Mouse (Mus musculus): ENCODE data around the gene Atg5. TPM values are rescaled to one million over a fixed set of nuclear protein-coding genes. Genes with fewer than 3 reads are reported as not detected.
"Not testable (repeated sequence)": the region's sequence is repeated elsewhere in the genome, so short reads cannot be mapped to it uniquely, and the experiment has no call there.

Gene Atg5
- total RNA-seq, 2 experiments from 2014 or later, result 20.0 to 21.8 TPM

GRCm38 (mm10) chr10:44323070-44323775 lies 55.1 kb downstream of the Atg5 start:
- no peak overlapping the region for H3K27ac ChIP-seq
- no peak for TF ChIP-seq CTCF (conservative IDR thresholded peaks at IDR 0.05)
- H3K4me3 ChIP-seq, result no peak overlapping the region
- no peak for DNase-seq (ENCODE audit: low spot score in 2 of 2)

DNA sequence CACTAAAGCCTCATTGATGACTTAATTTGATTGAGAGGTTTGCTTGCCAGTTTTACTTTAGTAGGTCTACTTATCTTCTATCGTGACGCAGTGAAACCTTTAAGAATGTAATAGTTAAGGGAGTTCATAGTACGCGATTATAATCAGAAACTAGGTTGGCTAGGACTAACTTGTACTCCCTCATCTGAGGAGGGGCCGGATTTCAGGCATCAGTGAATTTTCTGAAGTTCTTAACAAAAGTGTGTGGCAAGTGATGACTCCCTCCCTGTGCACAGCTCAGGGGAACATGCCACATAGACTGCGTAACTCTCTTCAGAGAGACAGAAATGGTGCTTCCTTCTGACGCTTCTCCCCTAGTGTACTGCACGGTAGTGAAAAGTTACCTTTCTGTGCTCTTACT lies 55.7 kb downstream of the Atg5 start:
- TF ChIP-seq CTCF (conservative IDR thresholded peaks at IDR 0.05), result no peak
- no peak overlapping the region for H3K4me3 ChIP-seq
- DNase-seq (ENCODE audit: low spot score in 2 of 2), result no peak
- H3K27ac ChIP-seq, result no peak overlapping the region

DNA sequence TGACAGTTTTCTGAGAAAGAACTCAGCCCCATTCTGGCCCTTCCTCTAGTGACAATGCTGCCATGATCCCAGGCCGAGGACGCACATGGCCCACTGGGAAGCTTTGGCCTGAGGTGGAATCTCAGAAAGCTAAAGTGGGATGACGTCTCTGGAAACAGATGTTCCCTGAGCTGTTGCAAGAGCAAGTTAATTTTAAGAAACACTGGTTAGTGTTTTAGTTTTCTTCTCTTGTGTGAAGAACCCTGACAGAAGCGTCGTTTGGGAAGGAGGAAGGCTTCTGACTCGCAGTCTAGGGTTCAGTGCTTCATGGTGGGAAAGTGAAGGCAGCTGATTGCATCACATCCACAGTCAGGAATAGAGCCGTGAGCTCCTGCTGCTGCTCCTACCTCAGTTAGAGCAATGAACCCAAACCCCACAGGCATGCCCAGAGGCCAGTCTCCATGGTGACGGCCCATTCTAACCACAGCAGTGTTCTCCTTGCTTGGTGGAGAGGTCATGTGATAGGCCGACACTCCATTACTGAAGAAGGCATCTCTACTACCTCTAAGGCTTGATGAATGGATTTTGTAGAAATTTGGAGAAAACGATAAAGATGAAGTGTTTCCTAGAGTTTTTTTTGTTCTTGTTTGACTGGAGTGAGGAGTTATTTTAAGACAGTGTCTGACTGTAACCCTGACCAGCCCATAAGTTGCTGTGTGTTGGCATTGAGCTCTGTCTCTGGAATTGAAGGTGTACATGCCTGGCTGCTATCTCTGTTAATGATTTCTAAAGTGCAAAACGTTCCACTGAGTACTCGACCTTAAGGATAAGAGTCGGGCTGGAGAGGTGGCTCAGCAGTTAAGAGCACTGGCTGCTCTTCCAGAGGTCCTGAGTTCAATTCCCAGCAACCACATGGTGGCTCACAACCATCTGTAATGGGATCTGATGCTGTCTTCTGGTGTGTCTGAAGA lies 57.7 kb downstream of the Atg5 start:
- no peak for TF ChIP-seq CTCF (conservative IDR thresholded peaks at IDR 0.05)
- no peak overlapping the region for H3K4me3 ChIP-seq
- no peak overlapping the region for H3K27ac ChIP-seq
- DNase-seq (ENCODE audit: low spot score in 2 of 2), result no peak

GRCm38 (mm10) chr10:44327057-44327456 lies 58.9 kb downstream of the Atg5 start:
- TF ChIP-seq CTCF (conservative IDR thresholded peaks at IDR 0.05), result no peak
- DNase-seq (ENCODE audit: low spot score in 2 of 2), result no peak
- no peak overlapping the region for H3K4me3 ChIP-seq
- no peak overlapping the region for H3K27ac ChIP-seq

- Histone ChIP-seq H3K27ac (no peak overlapping the region), H3K4me3 (no peak overlapping the region)
- peak; percentile 88 for TF ChIP-seq CTCF (conservative IDR thresholded peaks at IDR 0.05)
- peak; percentile 28 to 63 for DNase-seq (ENCODE audit: low spot score in 2 of 2)
Measured at GRCm38 (mm10) chr10:44328347-44328746, 60.2 kb downstream of the Atg5 start.

DNA sequence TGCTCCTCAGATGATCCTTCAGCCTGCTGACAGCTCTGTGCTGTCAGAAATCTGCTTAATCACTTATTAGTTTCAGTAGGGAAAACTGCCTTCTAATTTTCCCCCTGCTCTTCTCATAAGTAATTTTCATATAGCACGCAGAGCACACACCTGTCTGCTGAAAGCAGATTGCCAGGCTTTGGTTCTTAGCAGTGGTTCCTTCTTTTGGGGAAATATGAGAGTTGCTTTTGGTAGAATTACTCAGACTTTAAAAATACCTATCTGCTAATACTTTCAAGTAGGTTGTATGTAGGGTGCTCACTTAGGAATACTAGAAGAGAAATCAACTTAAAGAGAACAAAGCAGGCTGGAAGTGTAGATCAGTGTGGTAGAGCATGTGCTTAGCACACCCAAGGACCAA lies 62.6 kb downstream of the Atg5 start:
- no peak for DNase-seq (ENCODE audit: low spot score in 2 of 2)
- no peak for TF ChIP-seq CTCF (conservative IDR thresholded peaks at IDR 0.05)
- Histone ChIP-seq H3K27ac (no peak overlapping the region), H3K4me3 (no peak overlapping the region)

DNA sequence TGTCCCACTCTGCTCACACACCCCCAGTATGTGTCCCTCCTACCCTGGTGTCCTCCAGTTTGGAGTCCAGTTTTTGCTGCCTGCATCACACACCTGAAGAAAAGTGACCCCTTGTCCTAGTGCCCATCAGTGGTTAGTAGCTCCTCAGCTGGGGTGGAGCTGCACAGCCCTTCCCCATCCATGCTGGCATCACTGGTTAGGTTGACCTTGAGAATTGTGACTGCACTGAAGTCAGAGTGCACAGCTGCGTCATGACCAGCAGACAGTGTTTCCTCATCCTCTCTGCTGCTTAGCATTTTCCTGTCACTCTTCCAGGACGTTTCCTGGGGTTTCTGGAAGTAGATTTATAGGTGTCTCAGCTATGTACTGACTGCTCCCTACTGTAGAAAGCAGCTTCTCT lies 63.3 kb downstream of the Atg5 start:
- Histone ChIP-seq H3K4me3 (no peak overlapping the region), H3K27ac (no peak overlapping the region)
- DNase-seq (ENCODE audit: low spot score in 2 of 2), result no peak
- TF ChIP-seq CTCF (conservative IDR thresholded peaks at IDR 0.05), result no peak

DNA sequence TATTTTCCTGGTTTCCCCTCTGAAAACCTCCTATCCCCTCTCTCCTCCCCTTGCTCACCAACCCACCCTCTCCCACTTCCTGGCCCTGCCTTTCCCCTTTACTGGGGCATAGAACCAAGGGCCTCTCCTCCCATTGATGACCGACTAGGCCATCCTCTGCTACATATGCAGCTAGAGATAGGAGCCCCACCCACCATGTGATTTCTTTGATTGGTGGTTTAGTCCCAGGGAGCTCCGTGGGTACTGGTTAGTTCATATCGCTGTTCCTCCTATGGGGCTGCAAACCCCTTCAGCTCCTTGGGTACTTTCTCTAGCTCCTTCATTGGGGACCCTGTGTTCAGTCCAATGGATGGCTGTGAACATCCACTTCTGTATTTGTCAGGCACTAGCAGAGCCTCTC lies 64.5 kb downstream of the Atg5 start:
- not testable (repeated sequence) for DNase-seq (ENCODE audit: low spot score in 2 of 2); H3K4me3 ChIP-seq

GRCm38 (mm10) chr10:44336641-44337382 lies 68.7 kb downstream of the Atg5 start:
- H3K4me3 ChIP-seq; H3K27ac ChIP-seq; DNase-seq (ENCODE audit: low spot score in 2 of 2): not testable (repeated sequence)

More for the DNA sequence above, 64.5 kb downstream of the Atg5 start:
- H3K27ac ChIP-seq, result not testable (repeated sequence)

GRCm38 (mm10) chr10:44338571-44338970 lies 70.4 kb downstream of the Atg5 start:
- no peak for TF ChIP-seq CTCF (conservative IDR thresholded peaks at IDR 0.05)
- DNase-seq (ENCODE audit: low spot score in 2 of 2), result no peak
- H3K27ac ChIP-seq, result no peak overlapping the region
- H3K4me3 ChIP-seq, result no peak overlapping the region

GRCm38 (mm10) chr10:44339326-44339725 lies 71.2 kb downstream of the Atg5 start:
- TF ChIP-seq CTCF (conservative IDR thresholded peaks at IDR 0.05), result no peak
- DNase-seq (ENCODE audit: low spot score in 2 of 2), result no peak
- Histone ChIP-seq H3K4me3 (no peak overlapping the region), H3K27ac (no peak overlapping the region)

GRCm38 (mm10) chr10:44340928-44341327 lies 72.8 kb downstream of the Atg5 start:
- DNase-seq (ENCODE audit: low spot score in 2 of 2), result no peak
- Histone ChIP-seq H3K27ac (no peak overlapping the region), H3K4me3 (no peak overlapping the region)
- no peak for TF ChIP-seq CTCF (conservative IDR thresholded peaks at IDR 0.05)

All from layer of hippocampus, adult 2 months (tissue).